ENCODE assay signal across 9 mouse cellular contexts in genomic region chrX:50560915-50561314, GRCm38 (mm10).
DNase-seq lines count a peak whose midpoint lies in the region; ATAC-seq and TF ChIP-seq lines count a peak whose summit lies in the region.
"Had no signal": no experiment of that assay in that cellular context is flagged by ENCODE, and none has a peak within 500 bp of the region (broad histone marks: within the 10 kb centered on the region; RNA-seq: fewer than 3 reads in every experiment).

No protein-coding gene starts in this region.

- TF ChIP-seq CTCF in stomach, postnatal 0 days (IDR thresholded peaks at IDR 0.05; ENCODE audit: low read depth), result peak; percentile 71

- intact Hi-C loops in heart, postnatal 25 days (cut with DNase I), result no loop called here

- ATAC-seq in heart, embryonic 12.5 days (ENCODE audit: insufficient number of reproducible peaks, low FRiP score), result no peak
- ATAC-seq in neural tube, embryonic 15.5 days (ENCODE audit: low FRiP score), result no peak
- ATAC-seq in stomach, postnatal 0 days (ENCODE audit: low FRiP score, low TSS enrichment), result peak; percentile 65; the same call in 1 of the 2 replicates

- no peak overlapping the region for H3K4me2 ChIP-seq in heart, embryonic 12.5 days
- no peak overlapping the region for H3K4me2 ChIP-seq in neural tube, embryonic 15.5 days
- H3K4me2 ChIP-seq in stomach, postnatal 0 days (replicated peaks; ENCODE audit: low read depth), result no peak overlapping the region
- H3K4me2 ChIP-seq: liver, embryonic 15.5 days had no signal

- peak; percentile 30 for DNase-seq in heart, postnatal 25 days (ENCODE audit: low spot score)
- no peak for DNase-seq in neural tube, embryonic 10.5 days (ENCODE audit: extremely low spot score, low spot score)
- DNase-seq in embryo, embryonic 10.5 days (ENCODE audit: low spot score), result peak; percentile 56
- DNase-seq in stomach, postnatal 0 days (ENCODE audit: low spot score), result peak; percentile 25
- no peak for DNase-seq in right cerebral cortex, adult 18-20 months
- no peak for DNase-seq in urinary bladder, postnatal 10 days (ENCODE audit: low spot score)

- 56% methylated on average over 2 of the region's 2 CpGs for WGBS in heart, embryonic 12.5 days
- 48% methylated on average over 2 of the region's 2 CpGs for WGBS in neural tube, embryonic 15.5 days
- WGBS in stomach, postnatal 0 days, result 56% methylated on average over 2 of the region's 2 CpGs

- H3K4me1 ChIP-seq in heart, embryonic 12.5 days (replicated peaks), result no peaks in the 10 kb centered on the region
- no peaks in the 10 kb centered on the region for H3K4me1 ChIP-seq in neural tube, embryonic 15.5 days
- no peaks in the 10 kb centered on the region for H3K4me1 ChIP-seq in stomach, postnatal 0 days (replicated peaks; ENCODE audit: control insufficient read depth, insufficient read depth)
- H3K4me1 ChIP-seq: liver, embryonic 15.5 days had no signal

- TF ChIP-seq EP300 in stomach, postnatal 0 days (optimal IDR thresholded peaks at IDR 0.05), result no peak

- H3K9ac ChIP-seq in heart, embryonic 12.5 days, result no peak overlapping the region
- no peak overlapping the region for H3K9ac ChIP-seq in neural tube, embryonic 15.5 days (replicated peaks)
- no peak overlapping the region for H3K9ac ChIP-seq in stomach, postnatal 0 days (ENCODE audit: low read length)
- H3K9ac ChIP-seq: liver, embryonic 15.5 days had no signal

- H3K27me3 ChIP-seq in heart, embryonic 12.5 days (replicated peaks), result no peaks in the 10 kb centered on the region
- H3K27me3 ChIP-seq in neural tube, embryonic 15.5 days (replicated peaks), result no peaks in the 10 kb centered on the region
- no peaks in the 10 kb centered on the region for H3K27me3 ChIP-seq in stomach, postnatal 0 days (ENCODE audit: control insufficient read depth, insufficient read depth, low read length)
- H3K27me3 ChIP-seq: liver, embryonic 15.5 days had no signal

- no peak overlapping the region for H3K27ac ChIP-seq in heart, embryonic 12.5 days (ENCODE audit: poor library complexity, severe bottlenecking)
- H3K27ac ChIP-seq in neural tube, embryonic 15.5 days (replicated peaks), result 0 out of 2 replicates have a peak overlapping the region, but pooled peaks have one; percentile 0
- H3K27ac ChIP-seq in stomach, postnatal 0 days (replicated peaks), result no peak overlapping the region
- H3K27ac ChIP-seq: liver, embryonic 15.5 days had no signal

- no peaks in the 10 kb centered on the region for H3K9me3 ChIP-seq in heart, embryonic 12.5 days (replicated peaks)
- no peaks in the 10 kb centered on the region for H3K9me3 ChIP-seq in neural tube, embryonic 15.5 days (replicated peaks)
- H3K9me3 ChIP-seq in stomach, postnatal 0 days (ENCODE audit: control insufficient read depth, low read length), result no peaks in the 10 kb centered on the region
- H3K9me3 ChIP-seq: liver, embryonic 15.5 days had no signal

- peaks cover 21% of the 10 kb centered on the region for H3K36me3 ChIP-seq in heart, embryonic 12.5 days
- no peaks in the 10 kb centered on the region for H3K36me3 ChIP-seq in neural tube, embryonic 15.5 days
- no peaks in the 10 kb centered on the region for H3K36me3 ChIP-seq in stomach, postnatal 0 days (ENCODE audit: control insufficient read depth, insufficient read depth, low read length)
- H3K36me3 ChIP-seq: liver, embryonic 15.5 days had no signal

- no peak overlapping the region for H3K4me3 ChIP-seq in heart, embryonic 12.5 days
- H3K4me3 ChIP-seq in neural tube, embryonic 15.5 days (replicated peaks), result no peak overlapping the region
- H3K4me3 ChIP-seq in stomach, postnatal 0 days (ENCODE audit: low read depth, low read length), result no peak overlapping the region
- H3K4me3 ChIP-seq: liver, embryonic 15.5 days had no signal

Comparison
In these comparisons a context has a peak if more than half of its experiments do, and no peak if none do; other contexts are left out.
1. DNase-seq: peak in heart, postnatal 25 days (single experiment), embryo, embryonic 10.5 days (single experiment) and stomach, postnatal 0 days (single experiment); none in neural tube, embryonic 10.5 days (single experiment), right cerebral cortex, adult 18-20 months (single experiment) and urinary bladder, postnatal 10 days (single experiment).